Mouse (Mus musculus) forebrain, embryonic 11.5 days (tissue): Measurements from ENCODE around the gene Tor4a. TPM values are rescaled to one million over a fixed set of nuclear protein-coding genes. Genes with fewer than 3 reads are reported as not detected.

ENCODE experiments used
- ATAC-seq: fragments of 200-750 bp; cut with Nextera tagmentation; replicated peaks from 2 replicates; pipeline ENCODE4 v1.8.0; 2017; ENCODE audit warnings: moderate TSS enrichment; ENCODE audit not compliant: low FRiP score
- DNase-seq: peaks from one replicate; pipeline ENCODE4 v3.0.0-alpha.2; 2017; ENCODE audit warnings: low spot score
- H3K27ac ChIP-seq: fragments of 300-500 bp; sonication (generic); 2 replicates; pipeline ENCODE4 v1.5.1; 2014; ENCODE audit warnings: low read depth, low read length
- H3K27me3 ChIP-seq: fragments of 300-500 bp; sonication (generic); 2 replicates; pipeline ENCODE4 v1.6.1; 2014; ENCODE audit warnings: mild to moderate bottlenecking, low read length, mixed read lengths; ENCODE audit not compliant: control insufficient read depth, insufficient read depth
- H3K36me3 ChIP-seq: fragments of 300-500 bp; sonication (generic); 2 replicates; pipeline ENCODE4 v1.6.1; 2014; ENCODE audit warnings: mild to moderate bottlenecking, low read length, moderate library complexity, mixed read lengths; ENCODE audit not compliant: control insufficient read depth, insufficient read depth
- H3K4me1 ChIP-seq: fragments of 300-500 bp; sonication (generic); replicated peaks from 2 replicates; pipeline ENCODE4 v1.6.1; 2014; ENCODE audit warnings: low read length, mixed read lengths; ENCODE audit not compliant: control insufficient read depth, insufficient read depth
- H3K4me2 ChIP-seq: fragments of 300-500 bp; sonication (generic); 2 replicates; pipeline ENCODE4 v1.6.1; 2014; ENCODE audit warnings: low read depth, mild to moderate bottlenecking, low read length, moderate library complexity, mixed read lengths; ENCODE audit not compliant: severe bottlenecking
- H3K4me3 ChIP-seq: fragments of 300-500 bp; sonication (generic); 2 replicates; pipeline ENCODE4 v1.5.1; 2014; ENCODE audit warnings: low read depth, low read length
- H3K9ac ChIP-seq: fragments of 300-500 bp; sonication (generic); 2 replicates; pipeline ENCODE4 v1.6.1; 2014; ENCODE audit warnings: low read length
- H3K9me3 ChIP-seq: fragments of 300-500 bp; sonication (generic); 2 replicates; pipeline ENCODE4 v1.6.1; 2016; ENCODE audit warnings: low read length, mixed read lengths; ENCODE audit not compliant: control insufficient read depth
- WGBS: fragments of 180-500 bp; shearing (Covaris S2); extraction: QIAGEN DNeasy Blood & Tissue Kit; methylation state at CpG from one replicate; pipeline ENCODE4 v1.1.7; 2014; 5-methylcytosine and 5-hydroxymethylcytosine counted together
- polyA plus RNA-seq: library from polyadenylated mRNA; unstranded; fragments of >200 nt; fragmentation: Nextera tagmentation; extraction: Ambion mirVana; gene quantifications from 2 replicates; pipeline ENCODE4 v1.2.1, GENCODE M21; 2014

Gene Tor4a
- polyA plus RNA-seq, 1 experiment from 2014 or later, result 1.3 TPM

- 65% methylated on average over 4 of the region's 4 CpGs for WGBS
- Histone ChIP-seq H3K27ac (no peak overlapping the region), H3K4me3 (no peak overlapping the region), H3K27me3 (no peaks in the 10 kb centered on the region), H3K9ac (no peak overlapping the region), H3K4me1 (no peaks in the 10 kb centered on the region), H3K36me3 (peaks cover 22% of the 10 kb centered on the region), H3K9me3 (no peaks in the 10 kb centered on the region), H3K4me2 (no peak overlapping the region)
- no peak for DNase-seq
- ATAC-seq, result no peak
Measured at GRCm38 (mm10) chr2:25203631-25204214, 7.0 kb upstream of the Tor4a start.

- ATAC-seq, result no peak
Measured at GRCm38 (mm10) chr2:25200631-25201030, 3.9 kb upstream of the Tor4a start.

GRCm38 (mm10) chr2:25197946-25198345 is 1.3 kb upstream of the Tor4a start:
- no peaks in the 10 kb centered on the region for H3K9me3 ChIP-seq
- H3K9ac ChIP-seq, result no peak overlapping the region
- no peak overlapping the region for H3K27ac ChIP-seq
- no peak overlapping the region for H3K4me2 ChIP-seq
- DNase-seq, result no peak
- peaks cover 23% of the 10 kb centered on the region for H3K27me3 ChIP-seq
- no peak for ATAC-seq
- peaks cover 15% of the 10 kb centered on the region for H3K36me3 ChIP-seq
- no peaks in the 10 kb centered on the region; the same call in 1 of the 2 replicates for H3K4me1 ChIP-seq
- H3K4me3 ChIP-seq, result no peak overlapping the region

More at GRCm38 (mm10) chr2:25200631-25201030, 3.9 kb upstream of the Tor4a start:
- H3K36me3 ChIP-seq, result peaks cover 17% of the 10 kb centered on the region
- 94% methylated on average over 2 of the region's 2 CpGs for WGBS
- H3K27ac ChIP-seq, result no peak overlapping the region
- no peaks in the 10 kb centered on the region for H3K9me3 ChIP-seq
- H3K4me2 ChIP-seq, result no peak overlapping the region
- no peak overlapping the region for H3K4me3 ChIP-seq
- H3K27me3 ChIP-seq, result peaks cover 10% of the 10 kb centered on the region
- H3K9ac ChIP-seq, result no peak overlapping the region
- no peak for DNase-seq
- no peaks in the 10 kb centered on the region for H3K4me1 ChIP-seq

- H3K4me1 ChIP-seq, result no peaks in the 10 kb centered on the region; the same call in 1 of the 2 replicates
- no peak overlapping the region for H3K4me3 ChIP-seq
- H3K27ac ChIP-seq, result no peak overlapping the region
- no peaks in the 10 kb centered on the region for H3K9me3 ChIP-seq
- H3K9ac ChIP-seq, result no peak overlapping the region
- H3K4me2 ChIP-seq, result no peak overlapping the region
- ATAC-seq (no peak), DNase-seq (no peak)
- H3K36me3 ChIP-seq, result peaks cover 11% of the 10 kb centered on the region
- 16% methylated on average over 2 of the region's 2 CpGs for WGBS
- peaks cover 23% of the 10 kb centered on the region for H3K27me3 ChIP-seq
Measured at GRCm38 (mm10) chr2:25197191-25197590, 505 bp upstream of the Tor4a start.

- Histone ChIP-seq H3K4me1 (no peaks in the 10 kb centered on the region; the same call in 1 of the 2 replicates), H3K4me3 (no peak overlapping the region), H3K36me3 (peaks cover 6% of the 10 kb centered on the region), H3K9ac (no peak overlapping the region), H3K4me2 (0 out of 2 replicates have a peak overlapping the region, but pooled peaks have one; percentile 15), H3K27me3 (peaks cover 23% of the 10 kb centered on the region), H3K9me3 (no peaks in the 10 kb centered on the region), H3K27ac (no peak overlapping the region)
- DNase-seq, result no peak
- WGBS, result 22% methylated on average over 55 of the region's 55 CpGs
- no peak for ATAC-seq
Measured at GRCm38 (mm10) chr2:25195211-25196156, 1.2 kb downstream of the Tor4a start.

GRCm38 (mm10) chr2:25194486-25195171 is 2.1 kb downstream of the Tor4a start:
- Histone ChIP-seq H3K4me3 (no peak overlapping the region), H3K27me3 (peaks cover 23% of the 10 kb centered on the region), H3K36me3 (no peaks in the 10 kb centered on the region), H3K4me2 (no peak overlapping the region), H3K9me3 (no peaks in the 10 kb centered on the region), H3K27ac (no peak overlapping the region), H3K9ac (no peak overlapping the region), H3K4me1 (no peaks in the 10 kb centered on the region; the same call in 1 of the 2 replicates)
- ATAC-seq (no peak), DNase-seq (no peak)
- 85% methylated on average over 17 of the region's 17 CpGs for WGBS

- Histone ChIP-seq H3K9me3 (no peaks in the 10 kb centered on the region), H3K27ac (no peak overlapping the region), H3K27me3 (peaks cover 23% of the 10 kb centered on the region), H3K4me2 (no peak overlapping the region), H3K36me3 (no peaks in the 10 kb centered on the region), H3K4me3 (no peak overlapping the region), H3K4me1 (no peaks in the 10 kb centered on the region; the same call in 1 of the 2 replicates), H3K9ac (no peak overlapping the region)
- WGBS, result 79% methylated on average over 5 of the region's 5 CpGs
- DNase-seq, result no peak
- ATAC-seq, result no peak
Measured at GRCm38 (mm10) chr2:25194006-25194405, 2.7 kb downstream of the Tor4a start.

GRCm38 (mm10) chr2:25193330-25193770 is 3.3 kb downstream of the Tor4a start:
- H3K27ac ChIP-seq, result no peak overlapping the region
- H3K4me2 ChIP-seq, result no peak overlapping the region
- peak; percentile 85 for ATAC-seq
- H3K9ac ChIP-seq, result no peak overlapping the region
- no peaks in the 10 kb centered on the region for H3K36me3 ChIP-seq
- DNase-seq, result peak; percentile 90
- no peaks in the 10 kb centered on the region; the same call in 1 of the 2 replicates for H3K4me1 ChIP-seq
- WGBS, result 3% methylated on average over 6 of the region's 6 CpGs
- H3K27me3 ChIP-seq, result peaks cover 23% of the 10 kb centered on the region
- H3K9me3 ChIP-seq, result no peaks in the 10 kb centered on the region
- H3K4me3 ChIP-seq, result no peak overlapping the region
